Mouse (Mus musculus) embryonic facial prominence, embryonic 10.5 days (tissue): ENCODE results near the gene Hoxd10. TPM values are rescaled to one million over a fixed set of nuclear protein-coding genes. Genes with fewer than 3 reads are reported as not detected.

ENCODE experiments used
- DNase-seq: peaks from one replicate; pipeline ENCODE4 v3.0.0-alpha.2; 2017; ENCODE audit warnings: low spot score
- H3K27ac ChIP-seq: fragments of 300-500 bp; sonication (generic); replicated peaks from 2 replicates; pipeline ENCODE4 v1.5.1; 2016; ENCODE audit warnings: mild to moderate bottlenecking
- H3K27me3 ChIP-seq: fragments of 300-500 bp; sonication (generic); replicated peaks from 2 replicates; pipeline ENCODE4 v1.6.1; 2016; ENCODE audit warnings: low read depth, mild to moderate bottlenecking; ENCODE audit not compliant: poor library complexity, severe bottlenecking
- H3K36me3 ChIP-seq: fragments of 300-500 bp; sonication (generic); replicated peaks from 2 replicates; pipeline ENCODE4 v1.6.1; 2016; ENCODE audit warnings: mild to moderate bottlenecking, moderate library complexity
- H3K4me1 ChIP-seq: fragments of 300-500 bp; sonication (generic); 2 replicates; pipeline ENCODE4 v1.6.1; 2016
- H3K4me3 ChIP-seq: fragments of 300-500 bp; sonication (generic); 2 replicates; pipeline ENCODE4 v1.5.1; 2016; ENCODE audit warnings: mild to moderate bottlenecking, moderate library complexity
- H3K9me3 ChIP-seq: fragments of 300-500 bp; sonication (generic); 2 replicates; pipeline ENCODE4 v1.6.1; 2016; ENCODE audit warnings: mild to moderate bottlenecking
- WGBS: fragments of 180-500 bp; shearing (Covaris S2); methylation state at CpG from one replicate; pipeline ENCODE4 v1.1.7; 2016; 5-methylcytosine and 5-hydroxymethylcytosine counted together
- polyA plus RNA-seq: library from polyadenylated mRNA; unstranded; fragments of >200 nt; fragmentation: Nextera tagmentation; extraction: Ambion mirVana; gene quantifications from 2 replicates; pipeline ENCODE4 v1.2.1, GENCODE M21; 2016

The Hoxd10 gene
- polyA plus RNA-seq, result not detected in 2 replicates

DNA sequence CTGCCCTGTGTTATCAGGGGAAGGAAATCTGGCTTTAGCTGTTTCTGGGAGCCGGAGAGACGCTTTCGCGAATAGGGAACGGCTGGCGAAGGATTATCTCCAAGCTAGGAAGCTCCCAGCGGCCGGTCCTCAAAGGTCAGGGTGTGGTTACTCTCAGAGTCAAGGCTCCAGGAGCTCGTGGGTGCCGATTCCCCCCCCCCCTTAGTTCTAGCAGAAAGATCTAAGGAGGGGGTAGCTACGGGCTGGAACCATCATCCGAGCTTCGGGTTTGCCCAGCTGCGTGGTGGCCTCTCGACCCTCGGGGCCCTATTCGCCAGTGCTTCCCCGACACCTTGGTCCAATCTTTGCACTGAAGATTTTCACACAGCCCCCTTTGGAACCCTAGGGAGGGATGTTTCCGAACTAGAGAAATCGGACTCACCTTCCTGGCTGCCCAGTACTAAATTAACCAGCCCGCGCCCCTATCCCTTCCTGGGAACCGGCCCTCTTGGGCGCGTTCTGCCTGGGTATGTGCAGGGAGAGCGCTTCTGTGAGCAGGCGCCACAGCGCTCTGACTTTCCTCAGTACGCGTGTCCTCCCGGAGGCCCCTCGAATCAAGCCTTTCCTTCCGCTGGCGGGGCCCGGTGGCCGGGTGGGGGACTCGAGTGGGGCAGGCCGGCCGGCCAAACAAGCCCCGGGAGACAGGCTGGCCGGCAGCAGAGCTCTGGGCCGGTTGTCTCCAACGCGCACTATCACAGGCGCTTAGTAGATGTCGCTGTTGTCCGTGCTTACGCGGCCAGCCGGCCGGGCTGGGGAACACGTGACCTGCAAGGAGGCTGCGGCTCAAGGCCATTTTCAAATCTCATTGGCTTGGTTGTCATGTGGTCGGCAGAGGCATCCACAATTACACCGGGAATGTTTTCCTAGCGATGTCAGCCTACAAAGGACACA lies at the start of gene Hoxd10:
Gene Hoxd10 (plus strand): TSS at position 903 of the 930 bp plus-strand sequence.
- no peaks in the 10 kb centered on the region for H3K36me3 ChIP-seq
- peaks cover 100% of the 10 kb centered on the region for H3K27me3 ChIP-seq
- under 1% methylated on average over 56 of the region's 56 CpGs for WGBS
- peaks cover 7% of the 10 kb centered on the region for H3K4me1 ChIP-seq
- H3K9me3 ChIP-seq, result no peaks in the 10 kb centered on the region
- peak within 1 kb of the TSS; percentile 42 for H3K4me3 ChIP-seq
- no peak within 1 kb of the TSS for H3K27ac ChIP-seq
- peak; percentile 88 for DNase-seq

DNA sequence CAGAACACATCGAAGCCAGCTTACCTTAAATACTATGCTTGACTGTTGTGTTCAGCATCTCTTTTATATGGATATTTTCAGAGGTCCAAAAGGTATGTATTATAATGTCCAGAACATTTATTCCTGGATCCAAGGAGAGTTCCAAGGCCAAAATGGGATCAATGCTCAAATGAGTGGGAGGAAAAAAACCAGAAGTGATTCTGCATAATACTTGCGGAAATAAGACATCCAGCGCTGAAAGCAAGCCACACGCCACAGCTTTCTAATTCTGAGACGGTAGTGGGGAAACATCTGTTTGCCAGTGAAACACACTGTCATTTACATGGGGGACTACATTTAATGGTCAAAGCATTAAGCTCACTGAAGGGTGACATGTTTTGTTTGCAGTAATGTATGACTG lies 49.3 kb upstream of the Hoxd10 start:
- no peak for DNase-seq
- no peaks in the 10 kb centered on the region for H3K9me3 ChIP-seq
- H3K27me3 ChIP-seq, result peaks cover 57% of the 10 kb centered on the region
- no peak overlapping the region for H3K27ac ChIP-seq
- WGBS, result 79% methylated on average over 5 of the region's 5 CpGs
- no peaks in the 10 kb centered on the region for H3K36me3 ChIP-seq
- H3K4me3 ChIP-seq, result no peak overlapping the region
- H3K4me1 ChIP-seq, result no peaks in the 10 kb centered on the region

DNA sequence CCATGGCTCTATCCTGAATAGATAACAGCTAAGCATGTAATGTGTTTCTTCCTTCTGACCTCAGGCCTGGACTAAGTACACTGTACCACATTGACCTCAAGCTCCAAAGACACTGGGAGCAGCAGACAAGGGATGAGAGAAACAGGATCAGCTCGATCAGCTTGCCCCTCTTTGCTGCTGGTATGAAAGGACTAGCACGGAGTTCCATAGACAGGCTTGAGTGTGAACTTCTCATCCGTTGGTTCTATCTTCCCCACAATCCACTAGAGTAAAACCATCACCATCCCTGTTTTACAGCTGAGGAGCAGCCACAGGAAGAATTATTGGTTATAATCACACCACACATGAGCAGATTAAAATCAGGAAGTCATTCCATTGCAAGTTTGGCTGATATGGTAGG lies 46.1 kb upstream of the Hoxd10 start:
- H3K27me3 ChIP-seq, result peaks cover 84% of the 10 kb centered on the region

GRCm38 (mm10) chr2:74647082-74647864 lies 44.5 kb upstream of the Hoxd10 start:
- H3K9me3 ChIP-seq, result no peaks in the 10 kb centered on the region
- no peaks in the 10 kb centered on the region for H3K4me1 ChIP-seq
- H3K4me3 ChIP-seq, result no peak overlapping the region
- H3K27me3 ChIP-seq, result peaks cover 98% of the 10 kb centered on the region
- H3K36me3 ChIP-seq, result no peaks in the 10 kb centered on the region
- no peak for DNase-seq
- 13% methylated on average over 7 of the region's 7 CpGs for WGBS
- H3K27ac ChIP-seq, result no peak overlapping the region

More for the DNA sequence above, 46.1 kb upstream of the Hoxd10 start:
- 84% methylated on average over 3 of the region's 3 CpGs for whole genome bisulfite sequencing
- no peaks in the 10 kb centered on the region for H3K9me3 ChIP-seq
- H3K4me1 ChIP-seq, result no peaks in the 10 kb centered on the region
- no peak for DNase-seq
- no peak overlapping the region for H3K4me3 ChIP-seq
- H3K27ac ChIP-seq, result no peak overlapping the region
- H3K36me3 ChIP-seq, result no peaks in the 10 kb centered on the region

- no peak for DNase-seq
- Histone ChIP-seq H3K27ac (no peak overlapping the region), H3K27me3 (peaks cover 98% of the 10 kb centered on the region), H3K4me3 (no peak overlapping the region), H3K4me1 (peaks cover 13% of the 10 kb centered on the region), H3K9me3 (no peaks in the 10 kb centered on the region), H3K36me3 (no peaks in the 10 kb centered on the region)
- WGBS, result 38% methylated on average over 2 of the region's 2 CpGs
Measured at GRCm38 (mm10) chr2:74652996-74653340, 38.8 kb upstream of the Hoxd10 start.

DNA sequence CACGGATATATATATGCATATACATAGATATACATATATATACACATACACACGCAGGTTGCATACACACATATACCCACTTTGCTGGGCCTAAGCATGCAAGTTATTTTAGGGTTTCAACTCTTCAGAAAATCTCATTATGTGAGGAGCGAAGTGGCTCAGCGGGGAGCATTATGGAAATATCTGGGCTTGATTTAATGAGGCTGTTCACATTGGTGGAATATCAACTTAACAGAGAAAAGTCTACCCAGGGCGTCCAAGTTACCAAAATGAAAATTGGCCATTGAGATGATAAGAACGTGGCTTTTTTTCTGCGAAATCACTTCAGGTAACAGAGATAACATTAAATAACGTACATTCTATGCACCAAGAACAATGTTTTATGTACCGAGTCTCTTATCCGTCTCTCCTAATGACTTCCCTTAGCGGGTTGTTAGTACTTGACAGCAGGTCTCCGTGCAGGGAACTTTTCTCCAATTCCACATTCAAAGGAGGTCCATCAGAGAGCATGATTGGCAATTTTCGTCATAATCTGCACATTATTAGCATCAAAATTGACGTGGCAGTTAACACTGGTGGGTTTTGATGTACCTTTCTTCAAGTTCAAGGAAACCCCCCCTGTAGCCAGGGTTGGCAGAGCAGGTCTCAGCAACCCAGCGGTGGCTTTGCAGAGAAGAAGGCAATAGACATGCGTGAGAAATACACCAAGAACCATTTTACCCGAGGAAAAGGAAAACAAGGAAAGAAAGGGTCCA lies 37.8 kb upstream of the Hoxd10 start:
- Histone ChIP-seq H3K9me3 (no peaks in the 10 kb centered on the region), H3K27ac (no peak overlapping the region), H3K27me3 (peaks cover 98% of the 10 kb centered on the region), H3K4me1 (peaks cover 18% of the 10 kb centered on the region), H3K4me3 (no peak overlapping the region), H3K36me3 (no peaks in the 10 kb centered on the region)
- 13% methylated on average over 17 of the region's 17 CpGs for WGBS
- DNase-seq, result no peak

- Histone ChIP-seq H3K36me3 (no peaks in the 10 kb centered on the region), H3K4me1 (peaks cover 19% of the 10 kb centered on the region), H3K27ac (no peak overlapping the region), H3K27me3 (peaks cover 98% of the 10 kb centered on the region), H3K9me3 (no peaks in the 10 kb centered on the region), H3K4me3 (no peak overlapping the region)
- WGBS, result 3% methylated on average over 20 of the region's 20 CpGs
- DNase-seq, result no peak
Measured at GRCm38 (mm10) chr2:74654743-74655419, 36.8 kb upstream of the Hoxd10 start.

- no peaks in the 10 kb centered on the region for H3K36me3 ChIP-seq
- H3K4me3 ChIP-seq, result peak overlapping the region; percentile 48
- no peak overlapping the region for H3K27ac ChIP-seq
- DNase-seq, result peak; percentile 60
- H3K4me1 ChIP-seq, result peaks cover 19% of the 10 kb centered on the region
- H3K27me3 ChIP-seq, result peaks cover 98% of the 10 kb centered on the region
- no peaks in the 10 kb centered on the region for H3K9me3 ChIP-seq
- WGBS, result under 1% methylated on average over 46 of the region's 47 CpGs
Measured at GRCm38 (mm10) chr2:74655420-74655781, 36.3 kb upstream of the Hoxd10 start.

DNA sequence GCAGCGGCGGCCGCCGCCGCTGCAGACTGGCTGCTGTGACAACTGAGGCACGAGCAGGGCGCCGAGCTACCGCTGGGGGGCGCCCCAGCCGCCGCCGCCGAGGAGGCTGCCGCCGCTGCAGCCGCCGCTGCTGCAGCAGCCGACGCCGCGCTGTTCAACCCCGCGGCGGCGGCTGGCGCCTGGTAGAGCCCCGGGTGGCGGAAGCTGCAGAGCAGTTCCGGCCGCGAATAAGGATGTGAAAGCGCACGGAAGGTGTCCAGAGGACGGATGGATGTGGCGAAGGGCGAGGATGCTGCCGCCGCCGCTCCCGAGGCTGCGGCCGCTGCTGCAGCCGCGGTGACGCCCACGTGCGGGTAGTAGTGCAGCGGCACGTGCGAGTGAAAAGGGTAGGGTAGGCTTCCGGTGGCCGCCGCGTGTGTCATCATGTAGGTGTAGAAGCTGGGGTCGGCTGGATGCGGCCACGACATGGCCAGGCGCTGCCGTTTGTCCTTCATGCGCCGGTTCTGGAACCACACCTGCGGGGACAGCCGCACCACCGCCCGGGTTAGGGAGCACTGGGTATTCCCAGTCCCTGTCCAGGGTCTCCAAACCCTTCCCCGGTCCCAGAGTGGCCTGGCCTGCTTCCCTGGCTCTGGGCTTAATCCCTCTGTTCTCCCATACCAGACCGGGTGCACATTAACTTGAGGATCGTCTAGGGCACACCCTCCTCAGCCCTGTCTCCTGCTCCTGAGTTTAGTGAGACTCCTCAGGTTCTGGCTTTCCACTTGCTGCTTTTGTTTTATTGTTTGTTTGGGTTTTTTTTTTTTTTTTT lies 35.7 kb upstream of the Hoxd10 start:
- Histone ChIP-seq H3K27ac (no peak overlapping the region), H3K4me1 (peaks cover 19% of the 10 kb centered on the region), H3K9me3 (no peaks in the 10 kb centered on the region), H3K4me3 (peak overlapping the region; percentile 48), H3K36me3 (no peaks in the 10 kb centered on the region), H3K27me3 (peaks cover 98% of the 10 kb centered on the region)
- 2% methylated on average over 69 of the region's 69 CpGs for WGBS
- peak; percentile 70 for DNase-seq

DNA sequence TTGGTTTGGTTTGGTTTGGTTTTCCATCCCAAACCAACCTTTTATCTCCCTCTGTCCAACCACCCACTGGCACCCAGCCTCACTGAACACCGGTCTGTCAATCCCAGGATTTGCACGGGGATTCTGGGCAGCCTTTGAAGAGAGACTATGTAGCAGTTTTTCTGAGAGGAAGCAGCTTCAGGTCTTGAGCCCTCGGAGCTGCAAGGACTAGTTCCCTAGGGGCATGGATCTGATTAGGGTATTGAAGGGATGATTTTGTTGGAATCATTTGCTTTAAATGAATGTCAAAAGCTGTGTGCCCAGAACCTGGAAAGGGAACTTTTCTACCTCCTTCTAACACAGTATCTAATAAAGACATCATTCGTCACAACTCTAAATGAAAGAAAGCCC lies 35.1 kb upstream of the Hoxd10 start:
- H3K36me3 ChIP-seq, result no peaks in the 10 kb centered on the region
- H3K9me3 ChIP-seq, result no peaks in the 10 kb centered on the region
- no peak for DNase-seq
- peaks cover 98% of the 10 kb centered on the region for H3K27me3 ChIP-seq
- 5% methylated on average over 4 of the region's 4 CpGs for WGBS
- H3K4me3 ChIP-seq, result no peak overlapping the region
- H3K4me1 ChIP-seq, result peaks cover 21% of the 10 kb centered on the region
- no peak overlapping the region for H3K27ac ChIP-seq

- peaks cover 23% of the 10 kb centered on the region for H3K4me1 ChIP-seq
- DNase-seq, result peak; percentile 73
- no peaks in the 10 kb centered on the region for H3K36me3 ChIP-seq
- H3K4me3 ChIP-seq, result peak overlapping the region; percentile 18; the same call in 1 of the 2 replicates
- H3K27ac ChIP-seq, result no peak overlapping the region
- 2% methylated on average over 62 of the region's 62 CpGs for WGBS
- H3K27me3 ChIP-seq, result peaks cover 98% of the 10 kb centered on the region
- no peaks in the 10 kb centered on the region for H3K9me3 ChIP-seq
Measured at GRCm38 (mm10) chr2:74657251-74658023, 34.3 kb upstream of the Hoxd10 start.
